Mouse (Mus musculus) kidney, adult 2 months (tissue): Measurements from ENCODE around the gene Pknox2.

ENCODE experiments used
- CTCF ChIP-seq: fragments of 200-500 bp; conservative IDR thresholded peaks from 2 replicates; pipeline ENCODE4 v1.5.1; 2011; ENCODE audit warnings: low read depth, mild to moderate bottlenecking, control low read depth, low read length, moderate library complexity, mixed read lengths; ENCODE audit not compliant: insufficient read depth, insufficient read length
- POLR2A ChIP-seq: fragments of 200-500 bp; IDR thresholded peaks from one replicate; pipeline ENCODE4 v1.6.1; 2011; ENCODE audit warnings: low read depth, low read length, control low read depth

GRCm38 (mm10) chr9:37053041-37053440, 94.2 kb downstream of the Pknox2 start:
- TF ChIP-seq CTCF (no peak), POLR2A (no peak)
